Mouse (Mus musculus) small intestine, adult 10 weeks (tissue): ENCODE measurements around the gene Mbd5. TPM values are rescaled to one million over a fixed set of nuclear protein-coding genes. Genes with fewer than 3 reads are reported as not detected.

ENCODE experiments used
- polyA plus RNA-seq: library from polyadenylated mRNA; stranded (reverse); fragments of 350-450 nt; fragmentation: Illumina TruSeq; extraction: RNeasy Lipid Tissue Mini Kit (QIAGEN cat#74804); gene quantifications from one replicate; pipeline ENCODE4 v1.2.3, GENCODE M21; 2014; ENCODE audit warnings: low replicate concordance

Mbd5 gene
- 17.1 TPM for polyA plus RNA-seq

DNA sequence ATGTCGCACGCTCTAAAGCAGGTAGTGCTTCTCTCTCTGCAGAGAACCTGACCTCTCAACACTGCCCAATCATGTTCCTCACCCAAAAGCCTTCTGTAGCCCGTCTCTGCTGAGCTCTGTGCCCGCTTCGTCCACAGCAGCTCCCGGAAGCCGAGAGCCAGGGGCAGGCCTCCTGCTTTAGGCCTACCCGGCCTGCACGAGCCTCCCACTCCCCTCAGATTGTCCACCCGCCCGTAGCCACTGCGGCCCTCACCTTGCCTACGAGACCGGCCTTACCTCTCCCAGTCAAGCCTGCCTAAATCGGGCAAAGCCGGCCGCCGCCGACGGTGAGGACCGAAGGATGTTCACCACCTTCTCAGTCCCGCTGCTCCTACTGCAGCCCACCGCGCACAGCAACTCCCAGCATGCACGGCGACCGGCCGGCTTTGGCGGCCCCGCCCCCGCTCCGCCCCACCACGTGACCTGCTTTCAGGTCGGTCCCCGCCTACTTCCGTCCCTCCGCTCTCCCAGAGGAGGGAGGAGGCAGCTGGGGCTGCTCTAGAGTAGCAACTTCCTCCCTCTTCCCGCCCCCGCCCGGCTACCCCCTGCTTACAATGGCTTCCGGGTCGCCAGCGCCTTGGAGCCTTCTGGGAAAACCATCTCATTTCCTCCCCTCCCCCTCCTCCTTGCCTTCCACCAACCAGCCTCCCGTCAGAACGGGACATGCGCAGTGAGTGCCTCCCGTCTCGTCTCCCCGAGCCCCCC lies at the start of gene Mbd5:
Gene Mbd5, plus strand, starts transcription at position 668 of the 744 bp plus-strand sequence.

GRCm38 (mm10) chr2:48950252-48950315 lies 776 bp downstream of the Mbd5 start, which contains the start of gene Orc4:
TSS of gene Orc4 (minus strand) at chr2:48950277.

Other genes starting within 250 kb of the Mbd5 start
- 103 TPM for gene Acvr2a, start 135.4 kb upstream of the Mbd5 start, polyA plus RNA-seq
- 218 TPM for gene Orc4, start 769 bp downstream of the Mbd5 start, polyA plus RNA-seq